Mouse (Mus musculus): ENCODE measurements around the gene Ctbp1.

Ctbp1 gene

DNA sequence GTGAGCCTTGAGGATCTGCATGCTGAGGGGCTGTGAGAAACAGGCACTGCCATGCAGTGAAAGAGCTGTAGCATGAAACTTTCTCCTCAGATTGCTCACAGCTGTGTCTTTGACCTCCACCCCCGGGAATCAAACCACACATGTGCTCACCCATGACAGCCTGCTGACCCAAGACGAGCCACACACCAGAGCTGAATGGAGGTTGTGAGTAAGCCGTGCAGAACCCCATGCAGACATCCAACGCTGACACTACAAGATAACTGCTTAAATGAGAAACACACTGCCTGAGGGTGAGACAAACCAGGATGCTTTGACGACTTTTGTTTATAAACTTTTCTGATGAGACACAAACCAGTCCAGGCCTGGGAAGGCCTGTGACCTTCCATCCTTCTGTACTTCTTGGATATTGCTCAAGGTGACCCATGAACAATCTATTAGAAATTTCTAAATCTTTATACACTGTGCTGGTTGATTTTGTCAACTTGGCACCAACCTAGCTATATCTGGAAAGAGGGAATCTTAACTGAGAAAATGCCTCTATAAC, 30.3 kb downstream of the Ctbp1 start:
- peak; percentile 89 for DNase-seq (ENCODE audit: low read depth)

GRCm38 (mm10) chr5:33239934-33240333, 34.9 kb downstream of the Ctbp1 start:
- DNase-seq (ENCODE audit: low read depth), result no peak

DNA sequence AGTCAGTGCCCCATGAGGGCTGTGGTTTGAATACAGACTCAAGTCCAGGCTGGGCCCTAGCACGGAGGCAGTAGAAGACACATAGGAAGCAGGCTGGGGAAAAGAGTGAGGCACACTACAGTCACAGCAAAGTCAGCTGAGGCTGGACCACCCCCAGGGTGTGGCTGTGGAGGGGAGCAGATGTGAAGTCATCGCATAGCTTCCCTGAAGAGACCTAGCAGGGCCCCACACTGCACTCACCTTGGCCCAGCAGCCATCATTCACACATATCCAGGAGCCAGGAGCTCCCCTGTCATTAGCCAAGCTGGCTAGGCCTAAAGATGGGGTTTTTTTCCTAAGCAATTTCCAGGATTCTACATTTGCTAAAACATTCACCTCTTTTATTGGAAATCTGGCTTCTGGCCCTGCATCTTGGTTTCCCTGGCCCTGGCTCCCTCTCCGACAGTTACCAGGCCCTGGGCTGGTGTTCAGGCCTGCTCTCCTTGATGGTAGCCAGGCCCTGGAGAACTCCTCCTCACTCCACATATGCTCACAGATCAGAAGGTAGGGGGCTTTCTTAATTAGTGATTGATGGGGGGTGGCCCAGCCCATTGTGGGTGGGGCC, 35.6 kb downstream of the Ctbp1 start:
- peak; percentile 74 for DNase-seq (ENCODE audit: low read depth)

DNA sequence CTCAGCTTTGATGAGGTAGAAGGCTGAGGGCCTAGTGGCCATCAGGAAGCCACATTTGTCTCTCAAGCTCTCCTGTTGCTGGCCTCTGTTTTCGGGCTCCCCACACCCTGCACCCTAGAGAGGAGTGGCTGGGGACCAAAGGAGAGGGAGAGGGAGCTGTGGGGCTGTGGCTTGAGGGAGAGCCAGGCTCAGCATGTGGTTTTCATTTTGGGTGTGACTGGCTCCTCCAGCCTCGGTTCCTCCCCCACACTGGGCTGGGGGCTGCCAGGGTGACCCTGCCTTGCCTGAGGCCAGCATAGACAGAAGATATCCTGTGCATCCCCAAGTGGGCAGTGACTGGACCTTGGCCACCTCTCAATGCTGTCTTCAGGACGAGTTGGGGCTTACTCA, 36.5 kb downstream of the Ctbp1 start:
- peak; percentile 85 for DNase-seq (ENCODE audit: low read depth)

DNA sequence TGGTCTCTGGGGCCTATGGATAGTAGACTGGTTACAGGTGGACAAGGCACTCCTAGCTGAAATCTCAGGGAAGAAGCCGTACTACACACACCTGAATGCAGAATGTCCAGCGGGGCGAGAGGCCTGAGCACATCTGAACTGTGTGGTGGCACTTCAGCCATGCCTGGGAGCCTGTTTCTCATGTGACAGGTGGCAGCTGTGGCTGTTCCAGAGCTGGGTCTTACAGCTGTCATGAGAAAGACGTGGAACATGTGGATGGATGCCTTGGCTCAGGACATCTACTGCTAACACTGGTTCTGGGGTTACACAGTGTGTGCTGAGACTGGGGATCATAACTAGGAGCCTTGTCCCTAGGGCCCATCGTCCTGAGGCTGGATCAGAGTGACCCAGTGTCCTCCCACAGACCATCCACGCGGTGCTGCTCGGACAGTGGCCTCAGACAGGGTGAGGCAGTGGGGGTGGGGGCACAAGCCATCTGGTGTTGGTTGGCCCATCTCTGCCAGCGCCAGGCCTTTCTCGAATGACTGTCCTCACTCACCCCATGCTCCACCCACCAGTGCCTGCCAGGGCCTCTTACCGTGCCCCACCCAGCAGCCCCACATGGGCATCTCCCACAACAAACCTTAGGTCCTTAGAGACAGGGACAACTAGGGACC, 37.1 kb downstream of the Ctbp1 start:
- DNase-seq (ENCODE audit: low read depth), result peak; percentile 69

DNA sequence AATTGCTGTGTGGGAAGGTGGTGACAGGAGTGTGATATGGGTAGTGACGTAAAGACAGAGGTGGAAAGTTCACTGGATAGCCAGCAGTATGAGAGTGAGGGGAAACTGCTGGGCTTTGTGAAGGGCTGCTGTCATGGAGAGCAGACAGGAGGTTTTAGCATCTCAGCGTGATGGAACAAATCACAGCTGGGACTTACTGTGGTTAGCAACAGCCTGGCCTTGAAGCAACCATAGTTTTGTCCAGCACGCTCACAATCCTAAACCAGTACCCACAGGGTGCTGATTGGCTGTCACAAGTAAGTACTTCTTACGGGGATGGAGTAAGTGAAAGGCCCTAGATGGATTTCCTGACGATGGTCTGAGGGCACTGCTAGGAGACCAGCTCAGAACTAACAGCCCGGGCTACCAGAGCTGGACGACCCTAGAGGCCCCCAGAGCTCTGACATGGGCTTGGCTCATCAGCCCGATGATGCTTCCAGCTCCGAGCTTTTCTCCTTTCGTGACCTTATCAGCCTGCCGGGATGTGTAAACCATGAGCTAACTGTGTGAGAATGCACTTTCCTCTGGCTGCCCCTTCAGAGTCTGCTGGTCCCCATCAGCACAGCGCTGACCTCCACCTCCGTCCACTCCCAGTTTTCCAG, 40.3 kb downstream of the Ctbp1 start:
- peak; percentile 88 for DNase-seq (ENCODE audit: low read depth)

DNA sequence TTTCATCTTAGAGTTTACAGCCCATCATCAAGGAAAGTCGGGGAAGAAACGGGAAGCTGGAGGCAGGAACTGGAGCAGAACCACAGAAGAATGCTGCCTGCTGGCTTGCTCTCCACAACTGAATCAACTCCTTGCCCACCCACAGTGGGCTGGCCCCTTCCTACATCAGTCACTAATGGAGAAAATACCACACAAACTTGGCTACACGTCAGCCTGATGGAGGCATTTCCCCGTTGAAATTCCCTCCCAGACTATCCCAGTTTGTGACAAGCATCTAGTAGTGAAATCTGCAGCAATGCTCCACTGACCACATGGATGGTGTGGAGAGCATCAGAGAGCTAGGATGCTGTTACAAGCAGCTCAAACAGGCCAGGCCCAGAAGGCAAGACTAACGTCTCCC, 42.0 kb downstream of the Ctbp1 start:
- DNase-seq (ENCODE audit: low read depth), result peak; percentile 66

- DNase-seq (ENCODE audit: low read depth), result peak; percentile 59
These were observed 44.5 kb downstream of the Ctbp1 start for GRCm38 (mm10) chr5:33230285-33230684.

DNA sequence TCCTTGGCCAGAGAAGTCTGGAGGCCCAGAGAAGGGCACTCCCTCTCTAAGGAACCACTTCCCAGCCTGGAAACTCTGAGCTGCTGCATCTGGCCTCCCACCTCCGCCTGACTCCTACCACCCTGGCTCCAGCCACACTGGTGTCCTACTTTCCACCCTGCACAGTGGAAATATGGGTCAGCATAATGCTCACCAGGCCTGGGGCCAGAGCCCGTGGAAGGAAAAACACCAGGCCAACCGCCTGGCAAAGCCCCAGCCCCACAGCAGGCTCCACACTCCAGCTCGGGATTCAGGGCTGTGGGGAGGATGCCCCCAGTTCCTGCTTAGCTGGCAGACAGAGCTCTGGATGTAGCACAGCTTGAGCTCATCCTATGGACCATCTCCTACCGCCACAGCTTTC, 46.4 kb downstream of the Ctbp1 start:
- peak; percentile 83 for DNase-seq (ENCODE audit: low read depth)

GRCm38 (mm10) chr5:33225673-33226072, 49.1 kb downstream of the Ctbp1 start:
- DNase-seq (ENCODE audit: low read depth), result no peak

- DNase-seq (ENCODE audit: low read depth), result no peak
These were observed 50.3 kb downstream of the Ctbp1 start for GRCm38 (mm10) chr5:33224491-33224890.

DNA sequence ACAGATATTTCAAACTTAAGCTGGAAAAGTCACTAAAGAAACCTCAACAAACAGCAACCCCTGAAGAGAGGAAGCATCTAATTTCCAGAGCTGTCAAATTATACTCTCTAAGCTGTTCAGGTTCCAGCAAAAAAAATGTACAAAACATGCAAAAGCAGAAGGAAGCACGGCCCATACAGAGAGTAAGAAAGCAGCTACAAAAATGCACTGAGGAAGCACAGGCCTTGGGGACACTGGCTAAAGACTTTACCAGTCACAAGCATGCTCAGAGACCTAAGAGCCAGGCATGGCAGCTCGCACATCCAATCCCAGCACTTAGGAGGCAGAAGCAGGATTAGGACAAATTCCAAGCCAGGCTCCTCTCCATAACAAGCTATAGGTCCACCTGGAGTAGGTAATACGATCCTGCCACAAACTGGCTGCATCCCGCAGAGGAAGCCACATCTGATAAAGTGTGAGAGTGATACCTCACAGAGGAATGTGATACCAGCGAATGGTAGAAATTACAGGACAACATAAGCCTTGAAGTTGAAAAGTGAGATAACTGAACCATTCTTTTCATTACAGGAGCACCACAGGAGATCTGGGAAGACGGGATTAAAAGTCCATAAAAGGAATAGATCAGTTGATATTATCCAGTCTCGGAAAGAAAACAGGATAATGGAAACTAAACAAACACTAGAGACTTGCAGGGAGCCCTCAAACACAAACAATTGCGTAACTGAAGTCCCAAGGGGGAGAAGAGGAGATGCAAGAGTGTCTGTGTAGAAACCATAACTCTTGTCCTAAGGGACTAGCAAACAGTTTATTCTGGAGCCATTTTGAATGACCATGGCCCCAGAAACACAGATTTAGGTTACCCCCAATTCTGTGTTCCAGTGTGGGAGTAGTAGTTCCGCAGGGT, 51.7 kb downstream of the Ctbp1 start:
- DNase-seq (ENCODE audit: low read depth), result peak; percentile 65

- no peak for DNase-seq (ENCODE audit: low read depth)
These were observed 52.4 kb downstream of the Ctbp1 start for GRCm38 (mm10) chr5:33222389-33222788.

DNA sequence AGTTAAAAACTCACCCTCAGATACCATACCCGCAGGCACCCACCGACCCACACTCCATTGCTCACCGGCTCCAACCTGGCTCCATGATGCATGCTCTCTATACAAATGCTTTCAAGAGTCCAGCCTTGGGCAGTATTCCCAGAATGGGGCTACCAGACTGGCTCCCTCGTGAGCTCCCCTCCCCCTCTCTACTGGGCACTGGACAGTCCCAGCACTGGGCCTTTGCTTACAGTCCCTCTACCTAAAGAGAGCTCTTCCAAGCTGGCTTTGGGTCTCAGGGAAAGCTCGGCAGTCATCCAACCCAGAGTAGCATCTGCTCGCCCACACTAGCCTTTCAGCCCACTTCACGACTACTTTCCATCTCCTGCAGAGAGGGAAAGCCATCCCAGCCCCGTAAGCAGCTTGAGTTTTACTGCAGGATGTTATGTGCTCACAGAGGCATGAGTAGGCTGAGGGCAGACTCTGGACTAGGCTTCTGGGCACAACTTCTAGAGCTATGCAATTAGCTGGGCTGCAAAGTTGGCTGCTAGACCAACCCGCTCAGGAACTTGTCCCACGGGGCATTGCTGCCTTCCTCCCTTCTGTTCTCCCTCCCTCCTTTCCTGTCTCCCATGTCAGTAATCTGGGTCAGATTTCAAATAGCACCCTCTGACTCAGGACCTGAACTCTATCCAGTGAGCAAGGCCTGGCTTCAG, 54.3 kb downstream of the Ctbp1 start:
- peak; percentile 86 for DNase-seq (ENCODE audit: low read depth)

GRCm38 (mm10) chr5:33219831-33220230, 55.0 kb downstream of the Ctbp1 start:
- DNase-seq (ENCODE audit: low read depth), result no peak

DNA sequence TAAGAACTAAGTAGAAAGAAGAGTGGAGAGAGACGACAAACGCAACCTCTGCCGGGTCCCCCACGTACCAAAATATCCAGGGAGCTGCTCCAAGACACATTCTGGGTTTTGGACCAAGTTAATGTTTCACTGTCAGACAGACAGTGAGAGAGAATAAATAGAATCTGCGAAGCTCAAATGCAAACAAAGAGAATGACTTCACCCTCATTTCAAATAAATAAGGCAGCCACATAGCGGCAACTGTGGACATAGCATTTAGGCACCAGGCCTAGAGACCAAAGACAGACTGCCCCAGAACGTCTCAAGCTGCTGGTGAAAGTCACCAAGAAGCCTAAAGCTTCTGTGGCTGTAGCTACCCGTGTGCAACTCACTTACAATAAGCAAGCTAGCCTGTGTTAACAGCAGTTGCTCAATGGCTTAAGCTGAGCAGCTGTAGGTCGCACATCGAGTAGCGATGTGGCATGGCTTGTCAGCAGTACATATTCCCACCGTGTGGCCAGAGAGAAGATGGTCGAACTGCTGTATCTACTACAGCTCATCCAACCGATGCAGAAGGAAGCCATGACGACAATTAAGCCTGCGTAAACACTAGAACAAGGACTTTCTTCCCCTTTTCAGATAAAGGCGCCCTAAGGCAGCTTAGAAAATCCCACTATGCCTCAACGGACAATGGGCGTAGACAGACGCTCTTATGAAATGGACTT, 55.9 kb downstream of the Ctbp1 start:
- DNase-seq (ENCODE audit: low read depth), result no peak

DNA sequence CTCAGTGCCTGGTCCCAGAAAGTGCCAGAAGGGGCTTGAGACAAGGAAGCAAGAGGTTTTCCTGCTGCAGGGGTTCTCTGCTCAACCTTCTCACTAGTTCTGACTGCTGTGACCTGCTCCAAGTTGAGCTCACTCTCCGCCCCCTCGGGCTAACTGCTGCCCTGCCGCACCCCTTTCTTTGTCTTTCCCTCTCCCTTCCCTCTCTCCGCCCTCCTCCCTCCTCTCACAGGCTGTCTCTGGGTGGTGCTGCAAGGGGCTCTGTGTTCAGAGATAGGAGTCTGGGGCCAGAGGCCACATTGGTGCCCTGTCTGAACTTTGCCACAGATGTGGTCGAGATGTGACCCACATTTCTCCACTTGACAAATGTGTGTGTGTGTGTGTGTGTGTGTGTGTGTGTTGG, 56.7 kb downstream of the Ctbp1 start, which contains the start of gene Spon2:
Gene Spon2, minus strand, starts transcription at position 375 of the 400 bp plus-strand sequence.
- peak; percentile 82 for DNase-seq (ENCODE audit: low read depth)

DNA sequence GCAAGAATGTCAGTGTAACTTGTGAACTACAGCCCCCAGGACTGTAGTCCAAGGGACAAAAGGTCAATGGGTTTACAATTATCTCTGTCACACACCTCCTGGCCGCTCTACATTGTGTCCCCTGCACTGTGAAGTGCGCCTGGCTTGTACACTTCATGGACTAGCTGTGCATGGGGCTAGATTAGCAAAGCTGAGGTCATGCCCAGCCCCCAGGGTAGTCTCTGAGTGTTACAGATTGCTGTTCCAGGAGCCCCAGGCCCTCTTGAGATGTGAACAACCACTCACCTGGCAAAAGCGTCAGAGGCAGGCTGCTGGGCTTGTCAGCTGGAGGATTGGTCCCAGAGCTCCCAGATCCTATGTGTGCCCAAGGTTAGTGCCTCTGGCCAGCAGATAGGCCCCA, 57.1 kb downstream of the Ctbp1 start:
- DNase-seq (ENCODE audit: low read depth), result no peak

GRCm38 (mm10) chr5:33214723-33215122, 60.1 kb downstream of the Ctbp1 start:
- DNase-seq (ENCODE audit: low read depth), result no peak

DNA sequence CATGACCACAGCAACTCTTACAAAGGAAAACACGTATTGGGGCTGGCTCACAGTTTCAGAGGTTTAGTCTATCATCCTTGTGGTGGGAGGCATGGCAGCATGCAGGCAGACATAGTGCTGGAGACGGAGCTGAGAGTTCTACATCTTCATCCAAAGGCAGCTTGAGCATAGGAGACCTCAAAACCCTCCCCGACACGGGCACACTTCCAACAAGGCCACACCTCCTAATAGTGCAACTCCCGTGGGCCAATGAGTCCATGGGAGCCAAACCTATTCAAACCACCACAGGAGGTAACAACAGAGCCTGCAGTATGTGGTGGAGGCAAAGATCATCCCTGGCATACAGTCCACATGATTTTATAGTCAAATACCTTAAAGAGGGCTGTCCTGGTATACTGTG, 63.5 kb downstream of the Ctbp1 start:
- peak; percentile 58 for DNase-seq (ENCODE audit: low read depth)

GRCm38 (mm10) chr5:33210515-33210914, 64.3 kb downstream of the Ctbp1 start:
- no peak for DNase-seq (ENCODE audit: low read depth)

Data from NIH3T3 (cell line).